Mouse (Mus musculus) intestine, embryonic 14.5 days (tissue): ENCODE measurements at regions not wholly inside any gene's neighbourhood (a gene's known extent, or its start where the extent isn't known, plus 50 kb on each side); places are given as distances from the start of the nearest gene placed in this dataset.
A peak's percentile ranks its signal among the peaks of the same experiment; 100 is the strongest.

ENCODE experiments used
- ATAC-seq: fragments of 200-750 bp; cut with Nextera tagmentation; replicated peaks from 2 replicates; pipeline ENCODE4 v1.8.0; 2017; ENCODE audit warnings: low read depth, moderate number of reproducible peaks, moderate TSS enrichment, moderate library complexity; ENCODE audit not compliant: low FRiP score, low TSS enrichment
- DNase-seq: peaks from one replicate; pipeline ENCODE4 v3.0.0-alpha.2; 2018; ENCODE audit warnings: low spot score
- H3K27ac ChIP-seq: fragments of 300-500 bp; sonication (generic); 2 replicates; pipeline ENCODE4 v1.5.1; 2014; ENCODE audit warnings: low read depth, mild to moderate bottlenecking, control low read depth
- H3K27me3 ChIP-seq: fragments of 300-500 bp; sonication (generic); replicated peaks from 2 replicates; pipeline ENCODE4 v1.6.1; 2014; ENCODE audit warnings: low read length, control low read depth; ENCODE audit not compliant: control insufficient read depth, insufficient read depth
- H3K36me3 ChIP-seq: fragments of 300-500 bp; sonication (generic); 2 replicates; pipeline ENCODE4 v1.6.1; 2014; ENCODE audit warnings: low read length, control low read depth; ENCODE audit not compliant: control insufficient read depth, insufficient read depth
- H3K4me1 ChIP-seq: fragments of 300-500 bp; sonication (generic); replicated peaks from 2 replicates; pipeline ENCODE4 v1.6.1; 2014; ENCODE audit warnings: low read length, control low read depth, mixed read lengths; ENCODE audit not compliant: control insufficient read depth, insufficient read depth
- H3K4me2 ChIP-seq: fragments of 300-500 bp; sonication (generic); 2 replicates; pipeline ENCODE4 v1.6.1; 2014; ENCODE audit warnings: low read length
- H3K4me3 ChIP-seq: fragments of 300-500 bp; sonication (generic); 2 replicates; pipeline ENCODE4 v1.5.1; 2014; ENCODE audit warnings: low read depth, low read length, control low read depth, mixed read lengths
- H3K9ac ChIP-seq: fragments of 300-500 bp; sonication (generic); 2 replicates; pipeline ENCODE4 v1.6.1; 2014; ENCODE audit warnings: mild to moderate bottlenecking, low read length
- H3K9me3 ChIP-seq: fragments of 300-500 bp; sonication (generic); 2 replicates; pipeline ENCODE4 v1.6.1; 2016; ENCODE audit warnings: low read length, control low read depth; ENCODE audit not compliant: control insufficient read depth
- WGBS: fragments of 180-500 bp; shearing (Covaris S2); extraction: QIAGEN DNeasy Blood & Tissue Kit; methylation state at CpG from one replicate; pipeline ENCODE4 v1.1.7; 2014; 5-methylcytosine and 5-hydroxymethylcytosine counted together

- Histone ChIP-seq H3K27ac (no peak overlapping the region), H3K27me3 (no peaks in the 10 kb centered on the region), H3K4me3 (no peak overlapping the region), H3K9me3 (no peaks in the 10 kb centered on the region), H3K36me3 (no peaks in the 10 kb centered on the region), H3K9ac (no peak overlapping the region), H3K4me2 (peak overlapping the region; percentile 30), H3K4me1 (0 out of 2 replicates have a peak, but pooled peaks cover 6% of the 10 kb centered on the region)
- ATAC-seq (no peak), DNase-seq (no peak)
- WGBS, result 43% methylated on average over 15 of the region's 15 CpGs
Measured at GRCm38 (mm10) chr5:67532756-67533255, 74.9 kb upstream of the Shisa3 start.

- Histone ChIP-seq H3K36me3 (no peaks in the 10 kb centered on the region), H3K27me3 (no peaks in the 10 kb centered on the region), H3K9ac (no peak overlapping the region), H3K4me2 (no peak overlapping the region), H3K4me3 (no peak overlapping the region), H3K9me3 (no peaks in the 10 kb centered on the region), H3K27ac (no peak overlapping the region), H3K4me1 (0 out of 2 replicates have a peak, but pooled peaks cover 6% of the 10 kb centered on the region)
- DNase-seq (no peak), ATAC-seq (no peak)
- 59% methylated on average over 7 of the region's 7 CpGs for WGBS
Measured at GRCm38 (mm10) chr5:67534056-67534455, 73.6 kb upstream of the Shisa3 start.

GRCm38 (mm10) chr5:67537990-67538389 lies 69.7 kb upstream of the Shisa3 start:
- H3K9me3 ChIP-seq, result no peaks in the 10 kb centered on the region
- peaks cover 4% of the 10 kb centered on the region for H3K4me1 ChIP-seq
- no peak for ATAC-seq
- no peak for DNase-seq
- 72% methylated on average over 5 of the region's 5 CpGs for WGBS
- no peak overlapping the region for H3K27ac ChIP-seq
- no peaks in the 10 kb centered on the region for H3K36me3 ChIP-seq
- H3K4me3 ChIP-seq, result no peak overlapping the region
- H3K9ac ChIP-seq, result no peak overlapping the region
- H3K27me3 ChIP-seq, result no peaks in the 10 kb centered on the region
- no peak overlapping the region for H3K4me2 ChIP-seq

- Histone ChIP-seq H3K4me2 (no peak overlapping the region), H3K36me3 (no peaks in the 10 kb centered on the region), H3K27ac (no peak overlapping the region), H3K4me3 (no peak overlapping the region), H3K9ac (no peak overlapping the region), H3K9me3 (no peaks in the 10 kb centered on the region), H3K27me3 (no peaks in the 10 kb centered on the region), H3K4me1 (peaks cover 11% of the 10 kb centered on the region)
- no peak for DNase-seq
- ATAC-seq, result no peak
- 26% methylated on average over 8 of the region's 8 CpGs for whole genome bisulfite sequencing
Measured at GRCm38 (mm10) chr5:67539591-67540238, 68.0 kb upstream of the Shisa3 start.

GRCm38 (mm10) chr5:67541867-67542266 lies 65.8 kb upstream of the Shisa3 start:
- Histone ChIP-seq H3K36me3 (no peaks in the 10 kb centered on the region), H3K27me3 (no peaks in the 10 kb centered on the region), H3K9ac (no peak overlapping the region), H3K4me1 (peaks cover 11% of the 10 kb centered on the region), H3K27ac (no peak overlapping the region), H3K9me3 (peaks cover 4% of the 10 kb centered on the region; the same call in 1 of the 2 replicates), H3K4me2 (no peak overlapping the region), H3K4me3 (no peak overlapping the region)
- DNase-seq (no peak), ATAC-seq (no peak)
- WGBS, result 65% methylated on average over 3 of the region's 3 CpGs

- H3K27ac ChIP-seq, result no peak overlapping the region
- peaks cover 11% of the 10 kb centered on the region for H3K4me1 ChIP-seq
- H3K4me2 ChIP-seq, result no peak overlapping the region
- no peaks in the 10 kb centered on the region for H3K36me3 ChIP-seq
- DNase-seq (no peak), ATAC-seq (no peak)
- no peak overlapping the region for H3K4me3 ChIP-seq
- H3K9me3 ChIP-seq, result peaks cover 4% of the 10 kb centered on the region; the same call in 1 of the 2 replicates
- 34% methylated on average over 9 of the region's 9 CpGs for WGBS
- H3K27me3 ChIP-seq, result no peaks in the 10 kb centered on the region
- H3K9ac ChIP-seq, result no peak overlapping the region
Measured at GRCm38 (mm10) chr5:67544028-67544589, 63.6 kb upstream of the Shisa3 start.

- no peak for ATAC-seq
Measured at GRCm38 (mm10) chr5:67550257-67550656, 57.4 kb upstream of the Shisa3 start.

GRCm38 (mm10) chr5:67551668-67552390 lies 55.9 kb upstream of the Shisa3 start:
- H3K4me1 ChIP-seq, result no peaks in the 10 kb centered on the region
- H3K9ac ChIP-seq, result no peak overlapping the region
- H3K9me3 ChIP-seq, result no peaks in the 10 kb centered on the region
- H3K27ac ChIP-seq, result no peak overlapping the region
- ATAC-seq (no peak), DNase-seq (no peak)
- WGBS, result 88% methylated on average over 6 of the region's 6 CpGs
- H3K27me3 ChIP-seq, result no peaks in the 10 kb centered on the region
- no peak overlapping the region for H3K4me3 ChIP-seq
- no peaks in the 10 kb centered on the region for H3K36me3 ChIP-seq
- no peak overlapping the region for H3K4me2 ChIP-seq

More at GRCm38 (mm10) chr5:67550257-67550656, 57.4 kb upstream of the Shisa3 start:
- 90% methylated on average over 6 of the region's 6 CpGs for WGBS
- Histone ChIP-seq H3K9ac (no peak overlapping the region), H3K9me3 (peaks cover 4% of the 10 kb centered on the region; the same call in 1 of the 2 replicates), H3K36me3 (no peaks in the 10 kb centered on the region), H3K4me2 (no peak overlapping the region), H3K4me3 (no peak overlapping the region), H3K27ac (no peak overlapping the region), H3K27me3 (no peaks in the 10 kb centered on the region), H3K4me1 (no peaks in the 10 kb centered on the region)
- DNase-seq, result no peak
